ENCODE assay signal across 8 mouse cellular contexts in the genomic region with DNA sequence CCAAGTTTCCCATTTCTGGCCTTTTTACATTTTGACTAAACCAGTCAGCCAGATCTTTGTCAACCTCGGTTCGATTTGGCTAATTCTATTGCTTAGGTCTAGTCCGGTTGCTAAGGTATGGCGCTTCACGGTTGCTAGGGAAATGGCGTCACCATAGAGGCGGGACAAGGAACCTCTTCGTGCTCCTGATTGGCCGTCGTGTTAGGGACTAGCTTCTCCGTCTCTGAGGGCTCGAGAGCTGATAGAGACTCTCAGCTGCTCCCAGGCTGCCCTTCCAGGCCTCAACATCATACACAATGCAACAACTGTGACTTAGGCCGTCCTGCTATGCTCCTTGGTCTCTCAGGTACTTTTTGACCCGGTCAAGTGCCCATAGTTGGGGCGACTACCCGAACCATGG. TPM values are rescaled to one million over a fixed set of nuclear protein-coding genes. Genes with fewer than 3 reads are reported as not detected.
DNase-seq lines count a peak whose midpoint lies in the region; ATAC-seq and TF ChIP-seq lines count a peak whose summit lies in the region.

A gene (plus strand): TSS at position 157 of the 400 bp plus-strand sequence.

- peak within 1 kb of the TSS; percentile 48 for H3K9ac ChIP-seq in hindbrain, postnatal 0 days (replicated peaks; ENCODE audit: low read length)

- H3K9me3 ChIP-seq in hindbrain, postnatal 0 days (ENCODE audit: low read length): no peaks in the 10 kb centered on the region

- peak; percentile 86 for DNase-seq in WW6 (ENCODE audit: low read depth, low spot score)
- DNase-seq in cerebellum, postnatal 4 days (ENCODE audit: low spot score in 2 of 2): peak; percentile 90 to 94
- peak; percentile 96 for DNase-seq in gastrocnemius, adult 2 months
- DNase-seq in hindbrain, postnatal 0 days (ENCODE audit: low spot score): peak; percentile 98
- peak; percentile 94 for DNase-seq in left cerebral cortex, adult 2 months (ENCODE audit: extremely low spot score in 1 of 2, low spot score in 2 of 2)
- DNase-seq in right cerebral cortex, adult 2 months (ENCODE audit: low spot score in 2 of 2): peak; percentile 98 to 99
- peak; percentile 96 for DNase-seq in urinary bladder, postnatal 14 days (ENCODE audit: low spot score)

- H3K4me3 ChIP-seq in gastrocnemius, adult 2 months: peak within 1 kb of the TSS; percentile 94
- peak within 1 kb of the TSS; percentile 66 for H3K4me3 ChIP-seq in hindbrain, postnatal 0 days (ENCODE audit: low read length)
- H3K4me3 ChIP-seq in left cerebral cortex, adult 2 months: peak within 1 kb of the TSS; percentile 64

- WGBS in hindbrain, postnatal 0 days: under 1% methylated on average over 16 of the region's 16 CpGs

- intact Hi-C loops in gastrocnemius, adult 2 months (cut with DNase I): loop anchor here (10.0 kb wide), 1 partner anchor 190 kb away; a partner anchor contains a TSS
- intact Hi-C loops in left cerebral cortex, adult 2 months (cut with DNase I): loop anchor here (1.0 kb wide), 1 partner anchor 17 kb away; no protein-coding TSS in a partner anchor

- H3K36me3 ChIP-seq in hindbrain, postnatal 0 days (ENCODE audit: insufficient read depth, low read length): 0 out of 2 replicates have a peak, but pooled peaks cover 6% of the 10 kb centered on the region

- H3K27me3 ChIP-seq in hindbrain, postnatal 0 days (ENCODE audit: insufficient read depth, low read length): no peaks in the 10 kb centered on the region

- TF ChIP-seq CTCF in gastrocnemius, adult 2 months (IDR thresholded peaks at IDR 0.05): no peak
- no peak for TF ChIP-seq CTCF in hindbrain, postnatal 0 days (IDR thresholded peaks at IDR 0.05; ENCODE audit: low read depth)
- no peak for TF ChIP-seq CTCF in left cerebral cortex, adult 2 months (IDR thresholded peaks at IDR 0.05)

- H3K27ac ChIP-seq in gastrocnemius, adult 2 months: peak within 1 kb of the TSS; percentile 91
- H3K27ac ChIP-seq in hindbrain, postnatal 0 days: peak within 1 kb of the TSS; percentile 78
- peak within 1 kb of the TSS; percentile 81 for H3K27ac ChIP-seq in left cerebral cortex, adult 2 months

- peaks cover 19% of the 10 kb centered on the region for H3K4me1 ChIP-seq in hindbrain, postnatal 0 days (ENCODE audit: insufficient read depth, low read length)

- H3K4me2 ChIP-seq in hindbrain, postnatal 0 days (ENCODE audit: low read depth, low read length): peak within 1 kb of the TSS; percentile 71

- ATAC-seq in hindbrain, postnatal 0 days: peak; percentile 76
- ATAC-seq in megakaryocyte, adult 5-6 weeks (ENCODE audit: poor library complexity, severe bottlenecking): peak; percentile 80

RNA-seq across cellular contexts. Expression of the gene that starts here (rescaled TPM):
- 1 to 10 TPM; 4.5 to 9.3 TPM for total RNA-seq in gastrocnemius, adult 2 months (2021)
- total RNA-seq in hindbrain, postnatal 0 days (2014; rRNA removed): 4.9 and 6.1 TPM in 2 replicates
- 10.4 and 11.8 TPM in 2 replicates for polyA plus RNA-seq in hindbrain, postnatal 0 days (2015; fragmentation: Nextera tagmentation; extraction: Ambion mirVana)
- 10 to 100 TPM; 10.9 to 16.9 TPM for total RNA-seq in left cerebral cortex, adult 2 months (2021)
- total RNA-seq in megakaryocyte, adult 5-6 weeks (2015): 4.0 and 4.2 TPM in 2 replicates
- total RNA-seq in megakaryocyte, adult 5-6 weeks (2017): 40.5 and 41.6 TPM in 2 replicates

Comparison
In these comparisons a context has a peak if more than half of its experiments do, and no peak if none do; other contexts are left out.
1. Peak in every context shown above with its lines: DNase-seq, ATAC-seq, H3K4me3 ChIP-seq and H3K27ac ChIP-seq.